Mouse (Mus musculus) kidney, postnatal 0 days (tissue): ENCODE data around the gene Actr10. TPM values are rescaled to one million over a fixed set of nuclear protein-coding genes. Genes with fewer than 3 reads are reported as not detected.

Experiments
- ATAC-seq: fragments of 200-750 bp; cut with Nextera tagmentation; replicated peaks from 2 replicates; pipeline ENCODE4 v1.8.0; 2017; ENCODE audit warnings: low read depth, moderate number of reproducible peaks, moderate TSS enrichment, moderate library complexity; ENCODE audit not compliant: low FRiP score
- DNase-seq: peaks from one replicate; pipeline ENCODE4 v3.0.0-alpha.2; 2016; ENCODE audit warnings: low spot score
- H3K27ac ChIP-seq: fragments of 300-500 bp; sonication (generic); 2 replicates; pipeline ENCODE4 v1.5.1; 2014; ENCODE audit warnings: mild to moderate bottlenecking
- H3K27me3 ChIP-seq: fragments of 300-500 bp; sonication (generic); 2 replicates; pipeline ENCODE4 v1.6.1; 2014; ENCODE audit warnings: low read length, mixed read lengths; ENCODE audit not compliant: insufficient read depth
- H3K36me3 ChIP-seq: fragments of 300-500 bp; sonication (generic); 2 replicates; pipeline ENCODE4 v1.6.1; 2014; ENCODE audit warnings: low read length, mixed read lengths; ENCODE audit not compliant: insufficient read depth
- H3K4me1 ChIP-seq: fragments of 300-500 bp; sonication (generic); replicated peaks from 2 replicates; pipeline ENCODE4 v1.6.1; 2014; ENCODE audit warnings: antibody characterized with exemption, low read length, mixed read lengths; ENCODE audit not compliant: insufficient read depth
- H3K4me2 ChIP-seq: fragments of 300-500 bp; sonication (generic); 2 replicates; pipeline ENCODE4 v1.6.1; 2014; ENCODE audit warnings: mild to moderate bottlenecking, low read length, moderate library complexity, mixed read lengths
- H3K4me3 ChIP-seq: fragments of 300-500 bp; sonication (generic); replicated peaks from 2 replicates; pipeline ENCODE4 v1.5.1; 2014; ENCODE audit warnings: low read depth, low read length
- H3K9ac ChIP-seq: fragments of 300-500 bp; sonication (generic); 2 replicates; pipeline ENCODE4 v1.6.1; 2014; ENCODE audit warnings: low read depth, low read length
- H3K9me3 ChIP-seq: fragments of 300-500 bp; sonication (generic); replicated peaks from 2 replicates; pipeline ENCODE4 v1.6.1; 2016; ENCODE audit warnings: low read length, inconsistent platforms, mixed read lengths
- CTCF ChIP-seq: IDR thresholded peaks from 2 replicates; pipeline ENCODE4 v1.5.1; 2016; ENCODE audit warnings: antibody characterized with exemption, low read depth, mild to moderate bottlenecking, moderate library complexity
- WGBS: fragments of 180-500 bp; shearing (Covaris S2); extraction: QIAGEN DNeasy Blood & Tissue Kit; methylation state at CpG from one replicate; pipeline ENCODE4 v1.1.7; 2014; 5-methylcytosine and 5-hydroxymethylcytosine counted together
- polyA plus RNA-seq: library from polyadenylated mRNA; unstranded; fragments of >200 nt; fragmentation: Nextera tagmentation; extraction: Ambion mirVana; gene quantifications from 2 replicates; pipeline ENCODE4 v1.2.1, GENCODE M21; 2015

The Actr10 gene
- polyA plus RNA-seq, 1 experiment from 2014 or later: 269 TPM

GRCm38 (mm10) chr12:70898450-70898849, 39.2 kb upstream of the Actr10 start:
- Histone ChIP-seq H3K4me3 (no peak overlapping the region), H3K4me2 (no peak overlapping the region), H3K27ac (no peak overlapping the region), H3K4me1 (no peaks in the 10 kb centered on the region), H3K9ac (no peak overlapping the region), H3K27me3 (no peaks in the 10 kb centered on the region), H3K9me3 (no peaks in the 10 kb centered on the region), H3K36me3 (peaks cover 12% of the 10 kb centered on the region; the same call in 1 of the 2 replicates)
- 89% methylated on average over 8 of the region's 8 CpGs for WGBS
- ATAC-seq (no peak), DNase-seq (no peak)
- peak; percentile 50; the same call in 1 of the 2 replicates for TF ChIP-seq CTCF

GRCm38 (mm10) chr12:70904471-70904870, 33.2 kb upstream of the Actr10 start:
- no peaks in the 10 kb centered on the region for H3K9me3 ChIP-seq
- DNase-seq (no peak), ATAC-seq (no peak)
- H3K27ac ChIP-seq: no peak overlapping the region
- no peak overlapping the region for H3K4me3 ChIP-seq
- no peak overlapping the region for H3K4me2 ChIP-seq
- 79% methylated on average over 10 of the region's 10 CpGs for WGBS
- H3K36me3 ChIP-seq: no peaks in the 10 kb centered on the region
- no peaks in the 10 kb centered on the region for H3K4me1 ChIP-seq
- H3K27me3 ChIP-seq: no peaks in the 10 kb centered on the region
- TF ChIP-seq CTCF: no peak
- H3K9ac ChIP-seq: no peak overlapping the region

GRCm38 (mm10) chr12:70906867-70907266, 30.8 kb upstream of the Actr10 start:
- no peak for TF ChIP-seq CTCF
- no peak overlapping the region for H3K9ac ChIP-seq
- no peaks in the 10 kb centered on the region for H3K9me3 ChIP-seq
- no peak for DNase-seq
- no peak overlapping the region for H3K4me2 ChIP-seq
- H3K27me3 ChIP-seq: no peaks in the 10 kb centered on the region
- no peak overlapping the region for H3K4me3 ChIP-seq
- no peaks in the 10 kb centered on the region for H3K4me1 ChIP-seq
- H3K27ac ChIP-seq: no peak overlapping the region
- no peak for ATAC-seq
- WGBS: 60% methylated on average over 9 of the region's 9 CpGs
- H3K36me3 ChIP-seq: no peaks in the 10 kb centered on the region

GRCm38 (mm10) chr12:70907651-70908050, 30.0 kb upstream of the Actr10 start:
- ATAC-seq: no peak
- Histone ChIP-seq H3K4me1 (no peaks in the 10 kb centered on the region), H3K9me3 (no peaks in the 10 kb centered on the region), H3K4me2 (no peak overlapping the region), H3K27ac (no peak overlapping the region), H3K9ac (no peak overlapping the region), H3K4me3 (no peak overlapping the region), H3K27me3 (no peaks in the 10 kb centered on the region), H3K36me3 (no peaks in the 10 kb centered on the region)
- DNase-seq: no peak
- WGBS: 71% methylated on average over 11 of the region's 11 CpGs
- TF ChIP-seq CTCF: no peak

GRCm38 (mm10) chr12:70908076-70908475, 29.6 kb upstream of the Actr10 start:
- peak; percentile 18 for DNase-seq
- WGBS: 47% methylated on average over 4 of the region's 4 CpGs
- no peak overlapping the region for H3K27ac ChIP-seq

GRCm38 (mm10) chr12:70910241-70910720, 27.4 kb upstream of the Actr10 start:
- no peaks in the 10 kb centered on the region for H3K27me3 ChIP-seq
- H3K4me3 ChIP-seq: no peak overlapping the region
- DNase-seq (peak; percentile 84), ATAC-seq (no peak; the same call in 1 of the 2 replicates)
- H3K9ac ChIP-seq: no peak overlapping the region
- no peaks in the 10 kb centered on the region for H3K4me1 ChIP-seq
- 8% methylated on average over 9 of the region's 9 CpGs for WGBS
- H3K4me2 ChIP-seq: no peak overlapping the region
- peak; percentile 86 for TF ChIP-seq CTCF
- H3K36me3 ChIP-seq: no peaks in the 10 kb centered on the region
- H3K27ac ChIP-seq: no peak overlapping the region
- H3K9me3 ChIP-seq: no peaks in the 10 kb centered on the region

More at GRCm38 (mm10) chr12:70908076-70908475, 29.6 kb upstream of the Actr10 start:
- no peak overlapping the region for H3K4me3 ChIP-seq
- ATAC-seq: no peak
- no peak overlapping the region for H3K9ac ChIP-seq
- no peak overlapping the region for H3K4me2 ChIP-seq
- H3K36me3 ChIP-seq: no peaks in the 10 kb centered on the region
- H3K27me3 ChIP-seq: no peaks in the 10 kb centered on the region
- H3K4me1 ChIP-seq: no peaks in the 10 kb centered on the region
- no peaks in the 10 kb centered on the region for H3K9me3 ChIP-seq
- no peak for TF ChIP-seq CTCF

- Histone ChIP-seq H3K4me3 (no peak overlapping the region), H3K27ac (no peak overlapping the region), H3K4me2 (no peak overlapping the region), H3K4me1 (no peaks in the 10 kb centered on the region), H3K9ac (no peak overlapping the region), H3K9me3 (no peaks in the 10 kb centered on the region), H3K36me3 (no peaks in the 10 kb centered on the region), H3K27me3 (no peaks in the 10 kb centered on the region)
- 11% methylated on average over 5 of the region's 5 CpGs for WGBS
- ATAC-seq: peak; percentile 70
- DNase-seq: peak; percentile 94
- peak; percentile 95 for TF ChIP-seq CTCF
Observed at GRCm38 (mm10) chr12:70911029-70911428, 26.6 kb upstream of the Actr10 start.
